Mouse (Mus musculus) 3134 (cell line): Measurements from ENCODE around the gene Hdac9.

Experiments
- DNase-seq: peaks from one replicate; pipeline ENCODE4 v3.0.0-alpha.2; 2011; ENCODE audit warnings: low spot score; ENCODE audit not compliant: insufficient read length; ENCODE audit errors: extremely low read depth

Gene Hdac9

GRCm38 (mm10) chr12:34402065-34402464 is 514.8 kb downstream of the Hdac9 start:
- no peak for DNase-seq

GRCm38 (mm10) chr12:34398611-34399010 is 518.3 kb downstream of the Hdac9 start:
- DNase-seq = no peak

- DNase-seq = no peak
Measured at GRCm38 (mm10) chr12:34394342-34394741, 522.6 kb downstream of the Hdac9 start.

- DNase-seq = no peak
Measured at GRCm38 (mm10) chr12:34379681-34380080, 537.2 kb downstream of the Hdac9 start.

GRCm38 (mm10) chr12:34378637-34379036 is 538.3 kb downstream of the Hdac9 start:
- no peak for DNase-seq

- no peak for DNase-seq
Measured at GRCm38 (mm10) chr12:34351906-34352305, 565.0 kb downstream of the Hdac9 start.

GRCm38 (mm10) chr12:34347529-34347928 is 569.4 kb downstream of the Hdac9 start:
- no peak for DNase-seq

GRCm38 (mm10) chr12:34342761-34343160 is 574.1 kb downstream of the Hdac9 start:
- no peak for DNase-seq

- DNase-seq = no peak
Measured at GRCm38 (mm10) chr12:34338886-34339285, 578.0 kb downstream of the Hdac9 start.

GRCm38 (mm10) chr12:34334455-34335084 is 582.3 kb downstream of the Hdac9 start:
- no peak for DNase-seq

- DNase-seq = no peak
Measured at GRCm38 (mm10) chr12:34332884-34333283, 584.0 kb downstream of the Hdac9 start.

GRCm38 (mm10) chr12:34327111-34327510 is 589.8 kb downstream of the Hdac9 start:
- no peak for DNase-seq

GRCm38 (mm10) chr12:34312113-34312719 is 604.7 kb downstream of the Hdac9 start:
- DNase-seq = no peak

- DNase-seq = no peak
Measured at GRCm38 (mm10) chr12:34305453-34305852, 611.4 kb downstream of the Hdac9 start.

GRCm38 (mm10) chr12:34292346-34292745 is 624.5 kb downstream of the Hdac9 start:
- DNase-seq = no peak

- DNase-seq = no peak
Measured at GRCm38 (mm10) chr12:34287218-34287617, 629.7 kb downstream of the Hdac9 start.

GRCm38 (mm10) chr12:34284888-34285287 is 632.0 kb downstream of the Hdac9 start:
- DNase-seq = no peak

- no peak for DNase-seq
Measured at GRCm38 (mm10) chr12:34284396-34284795, 632.5 kb downstream of the Hdac9 start.

GRCm38 (mm10) chr12:34278822-34279221 is 638.1 kb downstream of the Hdac9 start:
- no peak for DNase-seq

GRCm38 (mm10) chr12:34273816-34274215 is 643.1 kb downstream of the Hdac9 start:
- DNase-seq = no peak

- no peak for DNase-seq
Measured at GRCm38 (mm10) chr12:34270096-34270495, 646.8 kb downstream of the Hdac9 start.

GRCm38 (mm10) chr12:34269472-34270040 is 647.3 kb downstream of the Hdac9 start:
- DNase-seq = no peak
